Mouse (Mus musculus): ENCODE measurements around the gene Kpna4.
A peak's percentile ranks its signal among the peaks of the same experiment; 100 is the strongest.
"Not testable (repeated sequence)": the region's sequence is repeated elsewhere in the genome, so short reads cannot be mapped to it uniquely, and the experiment has no call there.

Gene Kpna4

GRCm38 (mm10) chr3:69109079-69109478 is 17.8 kb downstream of the Kpna4 start:
- no peak for DNase-seq (ENCODE audit: low read depth, low spot score)

- DNase-seq (ENCODE audit: low read depth, low spot score) = no peak
Measured at GRCm38 (mm10) chr3:69094456-69094855, 32.5 kb downstream of the Kpna4 start.

GRCm38 (mm10) chr3:69064005-69064404 is 62.9 kb downstream of the Kpna4 start:
- DNase-seq (ENCODE audit: low read depth, low spot score) = peak; percentile 35

- DNase-seq (ENCODE audit: low read depth, low spot score) = no peak
Measured at GRCm38 (mm10) chr3:69062764-69063163, 64.1 kb downstream of the Kpna4 start.

- no peak for DNase-seq (ENCODE audit: low read depth, low spot score)
Measured at GRCm38 (mm10) chr3:69060672-69061071, 66.2 kb downstream of the Kpna4 start.

- no peak for DNase-seq (ENCODE audit: low read depth, low spot score)
Measured at GRCm38 (mm10) chr3:69055871-69056270, 71.0 kb downstream of the Kpna4 start.

- DNase-seq (ENCODE audit: low read depth, low spot score) = no peak
Measured at GRCm38 (mm10) chr3:69054760-69055432, 72.0 kb downstream of the Kpna4 start.

GRCm38 (mm10) chr3:69051894-69052293 is 75.0 kb downstream of the Kpna4 start:
- DNase-seq (ENCODE audit: low read depth, low spot score) = no peak

- no peak for DNase-seq (ENCODE audit: low read depth, low spot score)
Measured at GRCm38 (mm10) chr3:69049011-69049410, 77.9 kb downstream of the Kpna4 start.

GRCm38 (mm10) chr3:69047684-69048083 is 79.2 kb downstream of the Kpna4 start:
- DNase-seq (ENCODE audit: low read depth, low spot score) = no peak

- DNase-seq (ENCODE audit: low read depth, low spot score) = no peak
Measured at GRCm38 (mm10) chr3:69046509-69046908, 80.4 kb downstream of the Kpna4 start.

GRCm38 (mm10) chr3:69045750-69046149 is 81.2 kb downstream of the Kpna4 start:
- DNase-seq (ENCODE audit: low read depth, low spot score) = no peak

GRCm38 (mm10) chr3:69045400-69045703 is 81.6 kb downstream of the Kpna4 start:
- no peak for DNase-seq (ENCODE audit: low read depth, low spot score)

GRCm38 (mm10) chr3:69044645-69045399 is 82.1 kb downstream of the Kpna4 start, which contains the start of gene Trim59:
Trim59 (minus strand) TSS chr3:69044755.
- peak; percentile 98 for DNase-seq (ENCODE audit: low read depth, low spot score)

- peak; percentile 68 for DNase-seq (ENCODE audit: low read depth, low spot score)
Measured at GRCm38 (mm10) chr3:69044167-69044591, 82.7 kb downstream of the Kpna4 start.

- no peak for DNase-seq (ENCODE audit: low read depth, low spot score)
Measured at GRCm38 (mm10) chr3:69041298-69041697, 85.6 kb downstream of the Kpna4 start.

- DNase-seq (ENCODE audit: low read depth, low spot score) = no peak
Measured at GRCm38 (mm10) chr3:69040105-69040504, 86.8 kb downstream of the Kpna4 start.

- DNase-seq (ENCODE audit: low read depth, low spot score) = no peak
Measured at GRCm38 (mm10) chr3:69026133-69026783, 100.7 kb downstream of the Kpna4 start.

GRCm38 (mm10) chr3:69020764-69021163 is 106.1 kb downstream of the Kpna4 start:
- no peak for DNase-seq (ENCODE audit: low read depth, low spot score)

- DNase-seq (ENCODE audit: low read depth, low spot score) = no peak
Measured at GRCm38 (mm10) chr3:69020285-69020684, 106.6 kb downstream of the Kpna4 start.

GRCm38 (mm10) chr3:69018635-69019034 is 108.3 kb downstream of the Kpna4 start:
- DNase-seq (ENCODE audit: low read depth, low spot score) = not testable (repeated sequence)

- DNase-seq (ENCODE audit: low read depth, low spot score) = no peak
Measured at GRCm38 (mm10) chr3:69017181-69017580, 109.7 kb downstream of the Kpna4 start.

All from forelimb bud, embryonic 11.5 days (tissue).